Mouse (Mus musculus) liver, embryonic 14 days (tissue): ENCODE data around the gene H2al1f. TPM values are rescaled to one million over a fixed set of nuclear protein-coding genes. Genes with fewer than 3 reads are reported as not detected.

Source experiments
- polyA plus RNA-seq: library from polyadenylated mRNA; depleted of rRNA; stranded (reverse); fragments of >200 nt; gene quantifications from 2 replicates; pipeline ENCODE4 v1.2.3, GENCODE M21; 2012; rRNA removed

H2al1f gene
- polyA plus RNA-seq = not detected in 2 replicates

DNA sequence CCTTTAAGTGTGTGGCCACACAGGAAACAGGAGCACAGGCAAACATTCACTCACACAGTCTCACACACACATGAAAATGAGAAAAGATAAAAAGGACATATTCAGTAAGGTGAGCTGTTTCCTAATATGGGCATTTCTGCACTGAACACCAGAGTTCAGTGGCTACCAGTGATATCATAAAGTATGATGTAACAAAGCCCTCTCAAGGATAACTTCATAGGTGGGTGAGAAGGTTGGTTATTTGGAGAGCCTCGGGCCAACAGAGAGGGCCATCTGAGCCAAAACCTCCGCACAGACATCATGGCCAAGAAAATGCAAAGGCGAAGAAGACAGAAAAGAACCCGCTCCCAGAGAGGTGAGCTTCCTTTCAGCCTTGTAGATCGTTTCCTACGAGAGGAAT, at the start of gene H2al1f:
H2al1f (plus strand) TSS at position 301 of the 400 bp plus-strand sequence.

DNA sequence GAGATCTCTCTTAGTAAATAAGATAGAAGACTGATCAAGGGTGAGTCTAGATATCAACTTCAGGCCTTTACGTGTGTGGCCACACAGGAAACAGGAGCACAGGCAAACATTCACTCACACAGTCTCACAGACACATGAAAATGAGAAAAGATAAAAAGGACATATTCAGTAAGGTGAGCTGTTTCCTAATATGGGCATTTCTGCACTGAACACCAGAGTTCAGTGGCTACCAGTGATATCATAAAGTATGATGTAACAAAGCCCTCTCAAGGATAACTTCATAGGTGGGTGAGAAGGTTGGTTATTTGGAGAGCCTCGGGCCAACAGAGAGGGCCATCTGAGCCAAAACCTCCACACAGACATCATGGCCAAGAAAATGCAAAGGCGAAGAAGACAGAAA, 16.0 kb upstream of the H2al1f start, which contains the start of gene H2al1a:
H2al1a (plus strand) TSS at position 301 of the 400 bp plus-strand sequence.

DNA sequence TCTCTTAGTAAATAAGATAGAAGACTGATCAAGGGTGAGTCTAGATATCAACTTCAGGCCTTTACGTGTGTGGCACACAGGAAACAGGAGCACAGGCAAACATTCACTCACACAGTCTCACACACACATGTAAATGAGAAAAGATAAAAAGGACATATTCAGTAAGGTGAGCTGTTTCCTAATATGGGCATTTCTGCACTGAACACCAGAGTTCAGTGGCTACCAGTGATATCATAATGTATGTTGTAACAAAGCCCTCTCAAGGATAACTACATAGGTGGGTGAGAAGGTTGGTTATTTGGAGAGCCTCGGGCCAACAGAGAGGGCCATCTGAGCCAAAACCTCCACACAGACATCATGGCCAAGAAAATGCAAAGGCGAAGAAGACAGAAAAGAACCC, 12.8 kb upstream of the H2al1f start, which contains the start of gene H2al1b:
H2al1b (plus strand) TSS at position 301 of the 400 bp plus-strand sequence.

DNA sequence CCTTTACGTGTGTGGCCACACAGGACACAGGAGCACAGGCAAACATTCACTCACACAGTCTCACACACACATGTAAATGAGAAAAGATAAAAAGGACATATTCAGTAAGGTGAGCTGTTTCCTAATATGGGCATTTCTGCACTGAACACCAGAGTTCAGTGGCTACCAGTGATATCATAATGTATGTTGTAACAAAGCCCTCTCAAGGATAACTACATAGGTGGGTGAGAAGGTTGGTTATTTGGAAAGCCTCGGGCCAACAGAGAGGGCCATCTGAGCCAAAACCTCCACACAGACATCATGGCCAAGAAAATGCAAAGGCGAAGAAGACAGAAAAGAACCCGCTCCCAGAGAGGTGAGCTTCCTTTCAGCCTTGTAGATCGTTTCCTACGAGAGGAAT, 9.6 kb upstream of the H2al1f start, which contains the start of gene H2al1c:
H2al1c (plus strand) TSS at position 301 of the 400 bp plus-strand sequence.

DNA sequence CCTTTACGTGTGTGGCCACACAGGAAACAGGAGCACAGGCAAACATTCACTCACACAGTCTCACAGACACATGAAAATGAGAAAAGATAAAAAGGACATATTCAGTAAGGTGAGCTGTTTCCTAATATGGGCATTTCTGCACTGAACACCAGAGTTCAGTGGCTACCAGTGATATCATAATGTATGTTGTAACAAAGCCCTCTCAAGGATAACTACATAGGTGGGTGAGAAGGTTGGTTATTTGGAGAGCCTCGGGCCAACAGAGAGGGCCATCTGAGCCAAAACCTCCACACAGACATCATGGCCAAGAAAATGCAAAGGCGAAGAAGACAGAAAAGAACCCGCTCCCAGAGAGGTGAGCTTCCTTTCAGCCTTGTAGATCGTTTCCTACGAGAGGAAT, 6.4 kb upstream of the H2al1f start, which contains the start of gene H2al1d:
H2al1d (plus strand) TSS at position 301 of the 400 bp plus-strand sequence.

DNA sequence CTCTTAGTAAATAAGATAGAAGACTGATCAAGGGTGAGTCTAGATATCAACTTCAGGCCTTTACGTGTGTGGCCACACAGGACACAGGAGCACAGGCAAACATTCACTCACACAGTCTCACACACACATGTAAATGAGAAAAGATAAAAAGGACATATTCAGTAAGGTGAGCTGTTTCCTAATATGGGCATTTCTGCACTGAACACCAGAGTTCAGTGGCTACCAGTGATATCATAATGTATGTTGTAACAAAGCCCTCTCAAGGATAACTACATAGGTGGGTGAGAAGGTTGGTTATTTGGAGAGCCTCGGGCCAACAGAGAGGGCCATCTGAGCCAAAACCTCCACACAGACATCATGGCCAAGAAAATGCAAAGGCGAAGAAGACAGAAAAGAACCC, 3.3 kb upstream of the H2al1f start, which contains the start of gene H2al1e:
H2al1e (plus strand) TSS at position 301 of the 400 bp plus-strand sequence.

DNA sequence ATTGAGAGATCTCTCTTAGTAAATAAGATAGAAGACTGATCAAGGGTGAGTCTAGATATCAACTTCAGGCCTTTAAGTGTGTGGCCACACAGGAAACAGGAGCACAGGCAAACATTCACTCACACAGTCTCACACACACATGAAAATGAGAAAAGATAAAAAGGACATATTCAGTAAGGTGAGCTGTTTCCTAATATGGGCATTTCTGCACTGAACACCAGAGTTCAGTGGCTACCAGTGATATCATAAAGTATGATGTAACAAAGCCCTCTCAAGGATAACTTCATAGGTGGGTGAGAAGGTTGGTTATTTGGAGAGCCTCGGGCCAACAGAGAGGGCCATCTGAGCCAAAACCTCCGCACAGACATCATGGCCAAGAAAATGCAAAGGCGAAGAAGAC, 3.0 kb downstream of the H2al1f start, which contains the start of gene H2al1g:
H2al1g (plus strand) TSS at position 301 of the 400 bp plus-strand sequence.

DNA sequence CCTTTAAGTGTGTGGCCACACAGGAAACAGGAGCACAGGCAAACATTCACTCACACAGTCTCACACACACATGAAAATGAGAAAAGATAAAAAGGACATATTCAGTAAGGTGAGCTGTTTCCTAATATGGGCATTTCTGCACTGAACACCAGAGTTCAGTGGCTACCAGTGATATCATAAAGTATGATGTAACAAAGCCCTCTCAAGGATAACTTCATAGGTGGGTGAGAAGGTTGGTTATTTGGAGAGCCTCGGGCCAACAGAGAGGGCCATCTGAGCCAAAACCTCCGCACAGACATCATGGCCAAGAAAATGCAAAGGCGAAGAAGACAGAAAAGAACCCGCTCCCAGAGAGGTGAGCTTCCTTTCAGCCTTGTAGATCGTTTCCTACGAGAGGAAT, 6.2 kb downstream of the H2al1f start, which contains the start of gene H2al1h:
H2al1h (plus strand) TSS at position 301 of the 400 bp plus-strand sequence.

DNA sequence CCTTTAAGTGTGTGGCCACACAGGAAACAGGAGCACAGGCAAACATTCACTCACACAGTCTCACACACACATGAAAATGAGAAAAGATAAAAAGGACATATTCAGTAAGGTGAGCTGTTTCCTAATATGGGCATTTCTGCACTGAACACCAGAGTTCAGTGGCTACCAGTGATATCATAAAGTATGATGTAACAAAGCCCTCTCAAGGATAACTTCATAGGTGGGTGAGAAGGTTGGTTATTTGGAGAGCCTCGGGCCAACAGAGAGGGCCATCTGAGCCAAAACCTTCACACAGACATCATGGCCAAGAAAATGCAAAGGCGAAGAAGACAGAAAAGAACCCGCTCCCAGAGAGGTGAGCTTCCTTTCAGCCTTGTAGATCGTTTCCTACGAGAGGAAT, 9.4 kb downstream of the H2al1f start, which contains the start of gene H2al1i:
H2al1i (plus strand) TSS at position 301 of the 400 bp plus-strand sequence.

DNA sequence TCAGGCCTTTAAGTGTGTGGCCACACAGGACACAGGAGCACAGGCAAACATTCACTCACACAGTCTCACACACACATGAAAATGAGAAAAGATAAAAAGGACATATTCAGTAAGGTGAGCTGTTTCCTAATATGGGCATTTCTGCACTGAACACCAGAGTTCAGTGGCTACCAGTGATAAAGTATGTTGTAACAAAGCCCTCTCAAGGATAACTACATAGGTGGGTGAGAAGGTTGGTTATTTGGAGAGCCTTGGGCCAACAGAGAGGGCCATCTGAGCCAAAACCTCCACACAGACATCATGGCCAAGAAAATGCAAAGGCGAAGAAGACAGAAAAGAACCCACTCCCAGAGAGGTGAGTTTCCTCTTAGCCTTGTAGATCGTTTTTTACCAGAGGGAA, 12.6 kb downstream of the H2al1f start, which contains the start of gene H2al1j:
H2al1j (plus strand) TSS at position 301 of the 400 bp plus-strand sequence.

Other genes starting within 250 kb of the H2al1f start
- gene H2al1a, start 15.9 kb upstream of the H2al1f start, polyA plus RNA-seq = not detected in 2 replicates
- gene H2al1b, start 12.7 kb upstream of the H2al1f start, polyA plus RNA-seq = not detected in 2 replicates
- gene H2al1c, start 9.5 kb upstream of the H2al1f start, polyA plus RNA-seq = not detected in 2 replicates
- gene H2al1d, start 6.3 kb upstream of the H2al1f start, polyA plus RNA-seq = not detected in 2 replicates
- gene H2al1e, start 3.2 kb upstream of the H2al1f start, polyA plus RNA-seq = not detected in 2 replicates
- gene H2al1g, start 3.1 kb downstream of the H2al1f start, polyA plus RNA-seq = not detected in 2 replicates
- not detected in 2 replicates for gene H2al1h, start 6.3 kb downstream of the H2al1f start, polyA plus RNA-seq
- gene H2al1i, start 9.5 kb downstream of the H2al1f start, polyA plus RNA-seq = not detected in 2 replicates
- gene H2al1j, start 12.7 kb downstream of the H2al1f start, polyA plus RNA-seq = not detected in 2 replicates